Mouse (Mus musculus) CD4-positive, CD25-positive, alpha-beta regulatory T cell (primary cell): ENCODE results near the gene Atp5d. TPM values are rescaled to one million over a fixed set of nuclear protein-coding genes. Genes with fewer than 3 reads are reported as not detected.

Source experiments
- polyA plus RNA-seq: library from polyadenylated mRNA; unstranded; fragments of 100-300 nt; shearing (Covaris generic); gene quantifications from one replicate; pipeline ENCODE4 v1.2.1, GENCODE M21; 2017

Gene Atp5d
- 400 TPM for polyA plus RNA-seq

GRCm38 (mm10) chr10:80138553-80139438, at the start of gene Atp5d:
Gene Atp5d, plus strand, starts transcription at chr10:80138632.

GRCm38 (mm10) chr10:80105460-80105859, 33.0 kb upstream of the Atp5d start, which contains the start of gene Sbno2:
Gene Sbno2, minus strand, starts transcription at chr10:80105571.

GRCm38 (mm10) chr10:80115290-80115943, 23.0 kb upstream of the Atp5d start, which contains the start of gene Stk11:
Gene Stk11, plus strand, starts transcription at chr10:80115803.

GRCm38 (mm10) chr10:80140666-80141035, 2.2 kb downstream of the Atp5d start, which contains the start of gene Cbarp:
Gene Cbarp, minus strand, starts transcription at chr10:80140835.

GRCm38 (mm10) chr10:80147719-80148601, 9.5 kb downstream of the Atp5d start, which contains the start of gene Midn:
Gene Midn, plus strand, starts transcription at chr10:80148272.

GRCm38 (mm10) chr10:80165392-80166128, 27.1 kb downstream of the Atp5d start, which contains the start of gene Cirbp:
Gene Cirbp, plus strand, starts transcription at chr10:80165985.

GRCm38 (mm10) chr10:80172527-80173292, 34.3 kb downstream of the Atp5d start, which contains the start of gene 1600002K03Rik:
Gene 1600002K03Rik, plus strand, starts transcription at chr10:80172944.

GRCm38 (mm10) chr10:80179068-80180051, 40.9 kb downstream of the Atp5d start, which contains the start of gene Efna2:
Gene Efna2, plus strand, starts transcription at chr10:80179482.

Other genes with a start within 250 kb of the Atp5d start
- gene Cfd, start 247.8 kb upstream of the Atp5d start, polyA plus RNA-seq: not detected
- 40.9 TPM for gene Med16, start 229.7 kb upstream of the Atp5d start, polyA plus RNA-seq
- 23.3 TPM for gene Gm26602, start 227.8 kb upstream of the Atp5d start, polyA plus RNA-seq
- gene Kiss1r, start 221.7 kb upstream of the Atp5d start, polyA plus RNA-seq: 0.50 TPM
- gene R3hdm4, start 217.4 kb upstream of the Atp5d start, polyA plus RNA-seq: 193 TPM
- gene Arid3a, start 211.6 kb upstream of the Atp5d start, polyA plus RNA-seq: 9.6 TPM
- 73.4 TPM for gene Wdr18, start 178.5 kb upstream of the Atp5d start, polyA plus RNA-seq
- not detected for gene Grin3b, start 167.9 kb upstream of the Atp5d start, polyA plus RNA-seq
- gene Tmem259, start 154.3 kb upstream of the Atp5d start, polyA plus RNA-seq: 32.9 TPM
- gene Cnn2, start 150.0 kb upstream of the Atp5d start, polyA plus RNA-seq: 937 TPM
- 60.9 TPM for gene Abca7, start 142.1 kb upstream of the Atp5d start, polyA plus RNA-seq
- gene Arhgap45, start 122.0 kb upstream of the Atp5d start, polyA plus RNA-seq: 916 TPM
- gene Polr2e, start 98.8 kb upstream of the Atp5d start, polyA plus RNA-seq: 195 TPM
- 441 TPM for gene Gpx4, start 91.5 kb upstream of the Atp5d start, polyA plus RNA-seq
- gene Sbno2, start 33.1 kb upstream of the Atp5d start, polyA plus RNA-seq: 59.4 TPM
- gene Stk11, start 22.8 kb upstream of the Atp5d start, polyA plus RNA-seq: 47.2 TPM
- 3.4 TPM for gene Cbarp, start 2.2 kb downstream of the Atp5d start, polyA plus RNA-seq
- 5.6 TPM for gene Midn, start 9.6 kb downstream of the Atp5d start, polyA plus RNA-seq
- gene Cirbp, start 27.4 kb downstream of the Atp5d start, polyA plus RNA-seq: 228 TPM
- 21.5 TPM for gene 1600002K03Rik, start 34.3 kb downstream of the Atp5d start, polyA plus RNA-seq
- gene Efna2, start 40.9 kb downstream of the Atp5d start, polyA plus RNA-seq: 0.17 TPM
- 119 TPM for gene Mum1, start 87.8 kb downstream of the Atp5d start, polyA plus RNA-seq
- gene Ndufs7, start 110.5 kb downstream of the Atp5d start, polyA plus RNA-seq: 273 TPM
- 0.67 TPM for gene Gamt, start 122.4 kb downstream of the Atp5d start, polyA plus RNA-seq
- 94.1 TPM for gene Dazap1, start 122.9 kb downstream of the Atp5d start, polyA plus RNA-seq
- gene Rps15, start 153.8 kb downstream of the Atp5d start, polyA plus RNA-seq: 790 TPM
- 0.24 TPM for gene Apc2, start 157.3 kb downstream of the Atp5d start, polyA plus RNA-seq
- gene 2310011J03Rik, start 181.9 kb downstream of the Atp5d start, polyA plus RNA-seq: 82.5 TPM
- gene Pcsk4, start 190.9 kb downstream of the Atp5d start, polyA plus RNA-seq: 28.8 TPM
- gene Reep6, start 191.3 kb downstream of the Atp5d start, polyA plus RNA-seq: 0.41 TPM
- not detected for gene Adamtsl5, start 209.8 kb downstream of the Atp5d start, polyA plus RNA-seq
- not detected for gene Plk5, start 217.8 kb downstream of the Atp5d start, polyA plus RNA-seq
- 8.7 TPM for gene Mex3d, start 249.0 kb downstream of the Atp5d start, polyA plus RNA-seq